Mouse (Mus musculus): ENCODE data around the gene Eipr1.

GRCm38 (mm10) chr12:28743328-28743727, 8.3 kb upstream of the Eipr1 start:
- TF ChIP-seq GATA1 (IDR thresholded peaks at IDR 0.05; ENCODE audit: borderline replicate concordance, low read length) (no peak), FLI1 (IDR thresholded peaks at IDR 0.05; ENCODE audit: low read length) (no peak)

Measured in megakaryocyte, embryonic 14.5 days (primary cell).